Comparison of ENCODE assay signal across 16 mouse cellular contexts in genomic region chr10:14239670-14240069, GRCm38 (mm10).
"Had no signal": no experiment of that assay in that cellular context is flagged by ENCODE, and none has a peak within 500 bp of the region (broad histone marks: within the 10 kb centered on the region; RNA-seq: fewer than 3 reads in every experiment).

No protein-coding gene starts in this region.

- H3K36me3 ChIP-seq: neural tube, embryonic 13.5 days; neural tube, embryonic 15.5 days; stomach, embryonic 15.5 days had no signal

- DNase-seq: retina, postnatal 1 day; right cerebral cortex, adult 18-20 months; right cerebral cortex, postnatal 14 days; right cerebral cortex, postnatal 25 days; right cerebral cortex, postnatal 4 days; spleen, adult 18-20 months; thymus, adult 18-20 months; thymus, adult 2 months; thymus, postnatal 14 days; thymus, postnatal 25 days; thymus, postnatal 36 days; thymus, postnatal 4 days had no signal

- H3K4me1 ChIP-seq: neural tube, embryonic 13.5 days; neural tube, embryonic 15.5 days; stomach, embryonic 15.5 days had no signal

- H3K9me3 ChIP-seq: neural tube, embryonic 13.5 days; neural tube, embryonic 15.5 days; stomach, embryonic 15.5 days had no signal

- H3K9ac ChIP-seq: neural tube, embryonic 13.5 days; neural tube, embryonic 15.5 days; stomach, embryonic 15.5 days had no signal

- H3K27me3 ChIP-seq: neural tube, embryonic 13.5 days; neural tube, embryonic 15.5 days; stomach, embryonic 15.5 days had no signal

- H3K27ac ChIP-seq: neural tube, embryonic 13.5 days; neural tube, embryonic 15.5 days; stomach, embryonic 15.5 days; stomach, postnatal 0 days had no signal

- H3K4me3 ChIP-seq: neural tube, embryonic 13.5 days; neural tube, embryonic 15.5 days; stomach, embryonic 15.5 days had no signal

- H3K4me2 ChIP-seq: neural tube, embryonic 13.5 days; neural tube, embryonic 15.5 days; stomach, embryonic 15.5 days had no signal
